Mouse (Mus musculus) left cerebral cortex, adult 11 months (tissue): Measurements from ENCODE around the gene Ids.
"Not testable (repeated sequence)": the region's sequence is repeated elsewhere in the genome, so short reads cannot be mapped to it uniquely, and the experiment has no call there.

ENCODE experiments used
- DNase-seq: peaks from one replicate; pipeline ENCODE4 v3.0.0; 2022; ENCODE audit warnings: low spot score

Gene Ids

GRCm38 (mm10) chrX:70364661-70365613 lies at the start of gene Ids:
Ids (minus strand) TSS chrX:70365084.
- peak; percentile 72 for DNase-seq

DNA sequence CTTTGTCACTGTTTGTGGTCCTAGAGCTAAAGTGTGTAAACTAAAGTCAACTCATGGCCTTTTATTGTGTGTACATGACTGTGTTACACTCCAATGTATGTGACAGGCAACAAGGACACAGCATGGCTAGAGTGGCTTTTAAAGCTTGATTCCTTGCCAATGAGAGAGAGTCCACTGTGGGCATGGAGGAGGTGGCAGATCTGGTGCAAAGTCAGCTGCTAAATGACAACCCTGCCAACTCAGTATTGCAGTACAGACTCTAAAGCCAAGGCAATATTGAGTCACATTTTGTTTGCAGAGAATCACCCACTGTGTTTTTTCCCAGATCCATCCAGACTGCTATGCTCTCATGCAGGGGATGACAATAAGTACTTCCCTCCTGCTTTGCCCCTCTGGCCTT lies 27.8 kb upstream of the Ids start:
- not testable (repeated sequence) for DNase-seq

GRCm38 (mm10) chrX:70385962-70386351 lies 21.1 kb upstream of the Ids start:
- DNase-seq: no peak

DNA sequence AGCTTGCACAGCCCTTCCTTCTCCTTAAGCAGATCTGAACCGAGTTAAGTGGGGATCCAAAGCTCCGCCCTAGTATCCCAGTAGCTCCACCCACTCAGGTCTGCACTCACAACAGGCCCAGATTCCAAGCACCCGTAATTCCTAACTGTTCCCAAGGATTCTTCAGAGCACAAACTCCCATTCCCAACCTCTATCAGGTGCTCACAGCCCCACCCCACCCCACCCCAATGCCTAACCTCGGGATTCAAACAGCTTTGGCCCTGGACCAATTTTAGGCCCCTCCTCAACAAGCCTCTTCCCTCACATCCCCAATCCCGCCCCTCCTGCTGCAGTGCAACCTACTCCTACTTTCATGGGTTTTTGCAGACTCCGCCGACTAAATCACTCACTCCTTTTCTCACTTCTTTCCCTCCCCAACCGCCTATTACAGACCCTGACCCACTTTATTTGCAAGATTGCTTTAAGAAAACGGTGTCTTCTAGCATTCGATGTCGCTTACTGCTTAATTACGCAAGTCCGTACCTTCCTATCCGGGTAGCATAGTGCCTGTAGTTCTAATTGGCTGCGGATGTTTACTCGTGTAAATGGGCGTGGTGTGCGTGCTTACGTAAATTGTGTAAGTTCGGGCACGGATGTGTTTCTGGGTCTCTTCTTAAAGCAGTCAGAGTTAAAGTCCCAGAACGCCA lies 20.5 kb upstream of the Ids start, which contains the start of gene 1110012L19Rik:
Gene 1110012L19Rik (plus strand): TSS at position 602 of the 686 bp plus-strand sequence.
- peak; percentile 83 for DNase-seq

DNA sequence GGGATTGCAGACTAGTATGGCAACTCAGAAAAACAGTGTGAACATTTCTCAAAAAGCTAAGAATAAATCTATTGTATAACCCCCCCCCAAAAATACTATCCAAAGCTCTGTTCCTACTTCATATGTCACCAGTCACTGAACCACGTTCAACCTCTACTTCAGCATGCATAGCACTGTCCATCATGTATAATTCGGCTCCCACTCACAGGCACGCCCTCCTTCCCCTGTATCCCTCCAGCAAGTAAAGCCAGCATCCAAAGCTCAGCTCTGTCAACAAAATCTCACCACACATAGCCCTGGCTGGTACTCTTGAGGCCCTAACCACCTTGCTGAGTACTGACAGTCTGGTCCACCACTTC lies 20.0 kb upstream of the Ids start:
- DNase-seq: no peak

- DNase-seq: not testable (repeated sequence)
These were observed 9.7 kb upstream of the Ids start for GRCm38 (mm10) chrX:70374469-70375110.

DNA sequence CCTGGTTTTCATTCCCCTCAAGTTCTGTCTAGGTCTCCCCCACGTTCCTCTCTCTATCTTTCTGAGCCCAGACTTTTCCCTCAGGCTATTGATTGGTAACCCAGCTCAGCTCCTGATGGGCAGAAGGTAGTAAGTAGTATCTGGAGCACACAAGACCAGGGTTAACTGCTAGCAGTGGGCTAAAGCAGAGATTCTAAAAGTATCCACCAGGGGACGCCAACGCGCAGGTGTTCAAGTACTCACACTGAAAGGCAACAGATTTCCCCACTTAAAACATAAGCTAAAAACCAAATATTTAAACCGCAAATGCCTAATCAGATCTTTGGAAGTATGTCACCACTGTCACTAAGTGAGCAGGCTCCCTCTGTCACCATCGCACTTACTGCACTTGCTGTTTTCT lies 4.9 kb upstream of the Ids start:
- not testable (repeated sequence) for DNase-seq

GRCm38 (mm10) chrX:70364202-70364601 lies 682 bp downstream of the Ids start:
- DNase-seq: no peak

- DNase-seq: no peak
These were observed 1.4 kb downstream of the Ids start for GRCm38 (mm10) chrX:70363446-70363845.

- peak; percentile 8 for DNase-seq
These were observed 1.9 kb downstream of the Ids start for GRCm38 (mm10) chrX:70362985-70363384.

GRCm38 (mm10) chrX:70330202-70330843 lies 34.6 kb downstream of the Ids start:
- peak; percentile 27 for DNase-seq

- no peak for DNase-seq
These were observed 36.2 kb downstream of the Ids start for GRCm38 (mm10) chrX:70328530-70329143.

DNA sequence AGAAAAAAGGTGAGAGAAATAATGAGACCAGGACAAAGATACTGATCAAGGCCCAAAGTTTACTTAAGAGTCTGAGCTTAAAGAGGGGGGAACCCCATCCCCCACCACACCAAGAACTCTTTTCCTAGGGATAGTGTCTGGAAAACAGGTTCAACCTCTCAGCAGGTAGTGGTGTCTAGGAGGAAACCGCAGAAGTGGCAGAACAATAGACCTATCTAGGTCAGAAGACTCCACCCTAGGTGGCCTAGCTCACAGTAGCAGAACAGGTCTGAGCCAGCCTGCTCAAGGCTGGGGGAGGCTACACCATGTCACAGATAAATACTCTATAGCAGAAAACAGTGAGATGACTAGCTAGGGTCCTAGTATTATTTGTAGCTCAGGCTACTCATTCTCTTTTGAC lies 37.2 kb downstream of the Ids start:
- no peak for DNase-seq

DNA sequence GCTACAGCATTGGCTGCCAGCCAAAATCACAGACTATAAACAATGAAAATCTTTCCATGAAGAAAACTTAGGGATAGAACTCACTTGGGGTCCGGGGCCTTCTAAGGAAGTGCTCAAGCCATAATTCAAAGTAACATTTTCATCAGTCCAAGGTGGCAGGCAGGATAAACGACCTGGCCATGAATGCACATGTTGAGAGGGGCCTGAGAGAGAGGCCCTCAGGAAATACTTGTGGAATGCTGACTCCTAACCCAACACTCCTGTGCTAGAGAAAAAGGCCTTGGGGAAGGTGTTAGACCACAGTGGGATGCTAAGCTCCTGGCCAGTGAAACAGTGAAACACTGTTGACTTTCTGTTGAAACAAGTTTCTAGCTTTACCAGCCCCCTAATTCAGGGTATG lies 45.6 kb downstream of the Ids start:
- no peak for DNase-seq

- no peak for DNase-seq
These were observed 49.8 kb downstream of the Ids start for GRCm38 (mm10) chrX:70314949-70315641.
